Mouse (Mus musculus) thymus, postnatal 0 days (tissue): ENCODE data around the gene Plxnc1. TPM values are rescaled to one million over a fixed set of nuclear protein-coding genes. Genes with fewer than 3 reads are reported as not detected.

Experiments used
- DNase-seq: peaks from one replicate; pipeline ENCODE4 v3.0.0-alpha.2; 2015; ENCODE audit warnings: low spot score
- polyA plus RNA-seq: library from polyadenylated mRNA; unstranded; fragments of >200 nt; fragmentation: Nextera tagmentation; extraction: Ambion mirVana; gene quantifications from 2 replicates; pipeline ENCODE4 v1.2.1, GENCODE M21; 2015

Plxnc1 gene
- polyA plus RNA-seq, 1 experiment from 2014 or later: 3.8 TPM

DNA sequence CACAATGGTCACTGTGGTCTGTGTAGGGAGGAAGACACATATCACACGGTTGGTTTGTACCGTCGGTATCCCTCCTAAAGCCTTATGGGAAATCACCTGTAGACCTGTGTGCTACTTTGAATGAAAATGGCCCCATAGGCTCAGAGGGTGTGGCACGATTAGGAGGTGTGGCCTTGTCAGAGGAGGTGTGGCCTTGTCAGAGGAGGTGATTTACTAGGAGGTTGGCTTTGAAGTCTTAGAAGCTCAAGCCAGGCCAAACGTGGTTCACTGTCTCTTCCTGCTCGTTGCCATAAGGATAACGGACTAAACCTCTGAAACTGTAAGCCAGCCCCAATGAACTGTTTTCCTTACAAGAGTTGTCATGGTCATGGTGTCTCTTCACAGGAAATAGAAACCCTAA, 73.5 kb downstream of the Plxnc1 start:
- DNase-seq: no peak

- no peak for DNase-seq
Observed at GRCm38 (mm10) chr10:94866995-94867856, 77.4 kb downstream of the Plxnc1 start.

DNA sequence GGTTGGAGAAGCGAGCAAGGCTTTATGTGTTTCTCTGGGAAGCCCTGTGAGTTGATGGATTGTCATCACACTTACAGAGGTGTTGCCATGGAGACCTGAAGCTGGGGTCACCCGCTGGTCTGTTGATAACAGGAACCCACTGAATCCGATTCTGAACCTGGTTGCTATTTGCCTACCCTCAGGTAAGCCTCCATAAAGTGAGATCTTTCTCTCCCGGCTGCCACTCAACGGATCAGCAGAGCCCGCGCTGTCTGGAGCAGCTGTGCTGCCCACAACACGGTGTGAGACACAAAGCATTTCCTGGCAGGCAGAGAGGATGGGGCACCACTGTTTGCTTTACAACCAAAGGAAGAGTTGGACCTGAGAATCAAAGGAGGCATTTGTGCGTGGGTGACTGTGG, 79.4 kb downstream of the Plxnc1 start:
- peak; percentile 23 for DNase-seq

DNA sequence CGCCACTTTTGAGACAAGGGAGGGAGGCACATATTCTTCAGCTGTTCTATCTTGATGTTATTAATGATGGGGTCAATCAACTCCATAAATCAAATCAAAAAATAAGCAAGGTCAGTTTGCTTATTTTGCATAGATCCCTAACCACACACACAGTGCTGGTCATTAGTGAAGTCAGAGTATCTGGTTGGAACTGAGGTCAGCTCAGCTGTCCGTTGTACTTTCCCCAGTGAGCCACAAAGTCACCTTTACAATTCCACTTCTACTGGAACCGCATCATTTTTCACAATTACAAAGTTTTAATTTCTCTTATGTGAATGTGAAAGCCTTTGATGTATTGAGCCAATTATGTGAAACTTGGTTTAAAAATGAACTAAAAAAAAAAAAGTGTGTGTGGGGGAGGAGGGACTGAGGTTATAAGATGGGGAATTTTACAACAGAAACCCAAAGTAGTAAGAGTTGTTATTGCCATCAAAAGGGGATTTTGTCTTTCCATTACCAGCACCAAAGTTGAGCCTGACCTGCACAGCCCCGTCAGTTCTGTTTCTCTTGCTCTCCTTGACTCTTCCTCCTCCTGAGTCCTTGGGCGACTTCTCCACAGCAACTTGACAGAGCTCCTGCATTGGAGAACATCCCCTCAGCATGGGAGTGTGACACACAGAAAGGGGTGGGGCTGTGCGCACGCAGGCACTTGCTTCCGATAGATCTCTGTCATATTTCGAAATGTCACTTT, 80.3 kb downstream of the Plxnc1 start:
- DNase-seq: no peak

DNA sequence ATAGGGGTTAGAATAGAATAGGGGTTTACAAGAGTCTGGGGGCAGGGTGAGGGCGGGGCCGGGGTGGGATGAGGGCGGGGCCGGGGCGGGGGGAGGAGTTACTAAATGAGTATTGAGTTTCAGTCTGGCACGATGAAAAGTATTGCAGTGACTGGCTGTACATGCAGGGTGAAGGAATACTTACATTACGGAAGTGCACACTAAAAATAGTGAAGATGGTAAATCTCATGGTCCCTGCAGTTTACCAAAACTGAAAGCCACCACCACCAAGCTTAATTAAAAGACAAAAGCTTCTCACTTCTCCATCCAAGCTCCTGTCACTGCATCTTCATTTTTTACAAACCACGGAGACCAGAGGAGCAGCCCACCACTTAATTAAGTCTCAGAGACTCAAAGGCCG, 81.4 kb downstream of the Plxnc1 start:
- no peak for DNase-seq

DNA sequence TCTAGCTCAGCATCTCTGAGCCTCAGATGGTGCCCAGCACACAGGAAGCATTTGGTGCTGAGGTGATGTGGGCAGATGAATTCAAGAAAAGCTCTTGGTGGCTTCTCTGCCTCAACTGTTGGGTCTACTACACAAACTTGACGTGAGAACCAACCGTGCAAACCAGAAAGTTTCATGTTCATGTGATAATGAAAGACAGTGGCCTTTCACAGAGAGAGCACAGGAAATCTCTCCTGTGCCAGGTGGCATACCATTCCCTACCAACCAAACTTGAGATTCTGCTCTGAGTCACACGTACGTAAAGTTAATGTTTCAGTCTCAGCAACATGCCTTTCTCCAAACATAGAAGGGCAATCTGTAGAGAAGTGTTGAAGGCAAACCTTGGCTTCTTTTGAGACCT, 83.8 kb downstream of the Plxnc1 start:
- no peak for DNase-seq

GRCm38 (mm10) chr10:94858277-94859033, 86.2 kb downstream of the Plxnc1 start:
- DNase-seq: no peak

- no peak for DNase-seq
Observed at GRCm38 (mm10) chr10:94850565-94850964, 94.1 kb downstream of the Plxnc1 start.

DNA sequence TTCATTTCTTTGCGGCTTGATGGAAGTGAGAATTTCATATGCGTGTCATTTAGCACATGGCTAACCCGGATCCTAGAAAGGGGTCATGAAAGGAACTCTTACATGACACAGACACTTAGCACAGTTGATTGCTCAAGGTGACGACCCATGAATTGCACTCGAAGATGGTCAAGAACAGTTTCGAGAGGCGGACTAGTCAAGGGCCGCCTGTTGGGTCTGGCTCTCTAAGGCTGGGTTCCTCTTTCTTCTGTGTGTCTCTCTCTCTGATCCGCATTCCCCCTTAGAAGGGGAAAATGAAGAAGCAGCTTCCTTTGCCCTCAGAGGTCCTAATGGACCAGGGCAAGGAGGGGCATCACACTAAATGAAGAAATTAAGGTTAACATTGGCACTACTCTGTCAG, 94.7 kb downstream of the Plxnc1 start:
- DNase-seq: no peak

GRCm38 (mm10) chr10:94849360-94849759, 95.3 kb downstream of the Plxnc1 start:
- DNase-seq: no peak

DNA sequence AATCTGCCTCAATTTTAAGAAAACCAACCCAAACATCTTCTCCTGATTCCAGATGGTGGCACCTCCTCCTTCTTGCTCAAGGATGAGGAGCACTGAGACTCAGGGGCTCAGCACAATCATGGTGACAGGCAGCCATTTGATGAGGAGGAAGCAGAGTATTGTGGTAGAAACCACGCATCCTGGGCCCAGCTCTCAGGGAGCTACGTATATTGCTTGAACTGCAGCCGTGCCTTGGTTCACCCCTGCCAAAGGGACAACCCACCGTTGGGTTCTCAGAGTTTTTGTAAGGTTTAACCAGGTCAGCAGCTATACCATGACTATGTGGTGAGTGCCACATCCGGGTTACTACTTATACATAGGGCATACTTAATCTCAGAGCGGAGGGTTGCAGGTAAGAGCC, 96.3 kb downstream of the Plxnc1 start:
- peak; percentile 40 for DNase-seq

DNA sequence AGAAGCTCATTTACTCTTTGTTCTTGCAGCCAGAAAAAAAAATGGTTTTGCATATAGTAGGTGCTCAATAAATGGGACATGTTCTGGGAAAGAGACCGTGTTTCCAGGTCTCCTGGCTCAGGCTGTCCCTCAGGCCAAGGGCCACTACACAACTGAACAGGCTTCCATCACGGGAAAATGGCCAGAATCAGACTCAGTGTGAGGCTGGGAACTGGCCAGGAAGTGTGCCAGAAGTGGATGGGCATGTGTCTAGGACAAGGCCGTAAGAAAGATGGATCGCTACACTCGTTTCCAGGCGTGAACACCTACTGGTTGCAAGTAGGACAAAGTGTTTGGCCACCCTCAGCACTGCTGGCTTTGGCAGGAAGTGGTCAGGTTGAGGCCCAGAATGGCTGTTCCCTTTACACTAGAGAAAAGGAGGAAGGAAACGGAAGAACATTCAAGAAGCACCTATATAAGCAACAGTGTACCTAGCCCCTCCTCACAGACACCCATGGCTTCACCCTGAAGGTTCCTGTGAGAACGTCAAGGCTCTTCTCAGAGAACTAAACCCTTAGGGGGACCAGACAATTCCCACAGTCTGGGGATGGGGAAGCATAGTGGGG, 98.0 kb downstream of the Plxnc1 start:
- DNase-seq: no peak

GRCm38 (mm10) chr10:94844692-94845091, 99.9 kb downstream of the Plxnc1 start:
- DNase-seq: no peak

GRCm38 (mm10) chr10:94835874-94836273, 108.8 kb downstream of the Plxnc1 start:
- no peak for DNase-seq

DNA sequence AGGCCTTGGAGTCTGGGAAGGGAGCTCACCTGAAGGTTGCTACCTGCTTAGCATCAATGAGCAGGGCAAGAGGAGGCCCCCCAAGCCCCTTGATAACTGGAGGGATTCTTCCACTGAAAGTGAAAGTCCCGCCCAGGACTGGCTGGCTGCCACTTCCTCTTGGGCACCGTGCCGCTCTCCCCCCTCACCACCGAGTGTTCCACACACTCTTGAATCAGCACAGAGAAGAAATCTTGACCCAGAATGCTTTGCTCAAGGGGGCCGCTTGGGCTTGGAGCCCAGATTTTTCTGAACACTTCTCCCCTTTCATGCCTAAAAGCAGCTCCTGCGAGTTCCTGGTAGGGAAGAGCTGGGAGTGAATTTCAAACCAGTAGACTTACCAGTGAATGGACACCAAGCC, 115.2 kb downstream of the Plxnc1 start:
- peak; percentile 80 for DNase-seq

GRCm38 (mm10) chr10:94828734-94829230, 115.9 kb downstream of the Plxnc1 start:
- no peak for DNase-seq

- DNase-seq: peak; percentile 71
Observed at GRCm38 (mm10) chr10:94827890-94828733, 116.5 kb downstream of the Plxnc1 start.

GRCm38 (mm10) chr10:94827325-94827724, 117.3 kb downstream of the Plxnc1 start:
- peak; percentile 62 for DNase-seq

DNA sequence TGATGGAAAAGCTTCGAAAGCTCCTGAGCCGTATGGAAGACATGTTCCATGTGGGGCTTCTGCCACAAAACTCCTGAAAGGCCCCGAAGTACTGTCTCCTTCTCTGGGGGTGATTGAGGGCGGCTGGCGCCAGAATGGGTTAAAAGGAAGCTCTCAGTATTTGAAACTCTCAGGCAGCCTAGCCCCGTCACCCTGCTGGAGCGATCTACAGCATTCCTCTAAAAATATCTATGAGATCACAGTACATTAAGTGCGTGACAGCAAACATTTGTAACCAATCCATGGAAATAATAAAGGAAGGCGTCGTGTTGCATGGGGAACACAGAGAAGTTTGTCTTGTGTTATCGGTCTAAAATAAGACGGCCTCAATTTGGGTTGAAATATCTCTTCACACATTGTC, 118.2 kb downstream of the Plxnc1 start:
- no peak for DNase-seq

DNA sequence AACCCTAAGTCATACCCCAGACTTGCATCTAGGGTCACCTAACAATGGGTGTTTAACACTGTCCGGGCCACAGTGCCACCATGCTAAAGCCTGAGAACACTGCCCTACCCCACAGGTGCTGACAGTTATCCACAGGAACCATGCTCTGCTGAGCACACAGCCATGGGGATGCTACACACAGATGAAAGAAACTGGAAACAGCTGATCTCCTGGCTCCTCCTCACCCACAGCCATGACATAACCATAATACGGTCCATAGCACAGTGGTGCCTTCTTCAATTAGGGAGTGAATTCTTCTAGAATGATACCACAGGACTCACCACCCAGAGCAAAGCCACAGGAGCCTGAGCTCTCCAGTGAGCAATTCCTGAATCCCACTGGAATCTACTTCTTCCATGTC, 118.7 kb downstream of the Plxnc1 start:
- no peak for DNase-seq
